Mouse (Mus musculus) frontal cortex, postnatal 10 days (tissue): ENCODE data around the gene Pgbd5.
A peak's percentile ranks its signal among the peaks of the same experiment; 100 is the strongest.

Source experiments
- DNase-seq, 2 experiments: peaks; one replicate each; pipeline ENCODE4 v3.0.0; 2022; ENCODE audit warnings: low spot score in 2 of 2, mixed read lengths in 1 of 2

Gene Pgbd5

GRCm38 (mm10) chr8:124439558-124439957 is at the start of gene Pgbd5:
Gene Pgbd5, minus strand, starts transcription at chr8:124439658.
- DNase-seq, result no peak

- DNase-seq, result no peak
These were observed 44.1 kb upstream of the Pgbd5 start for GRCm38 (mm10) chr8:124483356-124484115.

GRCm38 (mm10) chr8:124482790-124483189 is 43.3 kb upstream of the Pgbd5 start:
- no peak for DNase-seq

- DNase-seq, result no peak
These were observed 40.9 kb upstream of the Pgbd5 start for GRCm38 (mm10) chr8:124480321-124480720.

- no peak for DNase-seq
These were observed 39.8 kb upstream of the Pgbd5 start for GRCm38 (mm10) chr8:124479251-124479650.

GRCm38 (mm10) chr8:124476701-124477100 is 37.2 kb upstream of the Pgbd5 start:
- DNase-seq, result peak; percentile 18 to 49

GRCm38 (mm10) chr8:124475690-124476089 is 36.2 kb upstream of the Pgbd5 start:
- no peak for DNase-seq

GRCm38 (mm10) chr8:124464641-124465040 is 25.2 kb upstream of the Pgbd5 start:
- DNase-seq, result no peak

DNA sequence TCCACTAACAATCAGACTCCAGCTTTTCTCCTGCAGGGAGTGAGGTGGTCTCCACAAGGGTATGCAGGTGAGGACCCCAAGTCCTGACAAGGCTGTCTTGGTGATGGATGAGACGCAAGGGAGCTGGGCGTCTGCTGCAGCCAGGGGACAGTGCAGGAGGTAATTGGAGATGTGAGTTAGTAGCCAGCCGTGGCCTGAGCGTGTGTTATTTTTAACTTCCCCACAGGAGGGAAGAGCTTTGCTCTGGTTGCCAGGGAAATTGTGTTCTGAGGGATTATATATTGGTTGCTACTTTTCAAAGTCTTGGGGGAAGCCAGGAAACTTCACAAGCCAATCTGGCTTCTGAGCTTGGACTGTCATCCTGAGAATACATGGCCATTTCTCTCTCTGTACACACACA is 23.7 kb upstream of the Pgbd5 start:
- peak in 1 of 2 experiments; percentile 19 for DNase-seq

DNA sequence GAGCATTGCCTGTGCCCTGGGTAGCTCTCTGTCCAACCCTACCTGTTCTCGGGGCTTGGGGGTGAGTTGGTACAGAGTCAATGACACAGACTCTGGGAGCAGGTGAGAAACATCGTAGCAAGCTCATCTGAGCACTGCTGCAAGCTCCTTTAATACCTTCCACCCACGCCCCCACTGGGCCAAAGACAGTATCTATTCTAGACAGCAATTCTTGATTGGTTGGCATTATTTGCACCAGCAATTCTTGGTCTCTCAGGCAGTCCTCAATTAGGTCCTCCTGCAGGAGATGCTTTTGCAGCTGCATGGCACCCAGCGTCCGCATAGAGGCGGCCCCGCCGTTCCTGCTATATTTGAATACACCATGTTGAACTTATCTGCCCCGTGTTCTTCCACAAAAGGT is 22.7 kb upstream of the Pgbd5 start:
- no peak for DNase-seq

DNA sequence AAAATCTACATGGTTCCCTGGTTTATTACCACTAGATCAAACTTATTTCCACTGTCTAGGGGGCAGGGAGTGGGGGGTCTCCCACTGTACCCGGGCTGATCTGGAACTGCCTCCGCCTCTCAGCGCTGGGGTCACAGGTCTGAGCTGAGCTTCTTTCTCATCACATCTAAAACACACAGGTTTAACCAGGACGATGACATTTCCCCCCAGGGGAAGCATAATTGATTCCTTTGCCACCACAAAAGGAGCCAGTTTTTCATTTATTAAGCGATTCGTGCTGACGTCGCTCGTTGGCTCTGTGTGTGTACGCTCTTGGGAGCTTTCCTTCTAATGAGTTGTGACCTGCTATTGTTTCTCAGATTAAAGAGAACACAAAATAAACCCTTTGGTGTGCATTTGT is 21.6 kb upstream of the Pgbd5 start:
- no peak for DNase-seq

- no peak for DNase-seq
These were observed 21.2 kb upstream of the Pgbd5 start for GRCm38 (mm10) chr8:124460660-124461059.

DNA sequence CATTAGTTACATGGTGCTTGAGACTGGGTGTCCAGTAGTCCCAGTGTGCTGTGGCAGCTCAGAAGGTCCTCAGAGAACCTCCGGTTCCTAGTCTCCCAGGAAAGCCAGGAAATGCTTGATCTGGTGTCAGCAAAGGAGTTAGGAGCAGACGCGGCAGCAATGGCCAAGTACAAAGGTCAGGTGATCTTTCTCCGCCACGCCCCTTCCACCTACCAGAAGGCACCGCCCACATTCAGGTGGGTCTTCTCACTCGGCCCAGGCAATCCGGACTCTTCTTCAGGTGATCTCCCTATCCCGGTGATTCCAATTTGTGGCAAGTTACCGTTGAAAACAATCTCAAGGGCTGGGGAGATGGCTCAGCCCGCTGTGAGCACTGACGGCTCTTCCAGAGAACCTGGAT is 20.2 kb upstream of the Pgbd5 start:
- no peak for DNase-seq

DNA sequence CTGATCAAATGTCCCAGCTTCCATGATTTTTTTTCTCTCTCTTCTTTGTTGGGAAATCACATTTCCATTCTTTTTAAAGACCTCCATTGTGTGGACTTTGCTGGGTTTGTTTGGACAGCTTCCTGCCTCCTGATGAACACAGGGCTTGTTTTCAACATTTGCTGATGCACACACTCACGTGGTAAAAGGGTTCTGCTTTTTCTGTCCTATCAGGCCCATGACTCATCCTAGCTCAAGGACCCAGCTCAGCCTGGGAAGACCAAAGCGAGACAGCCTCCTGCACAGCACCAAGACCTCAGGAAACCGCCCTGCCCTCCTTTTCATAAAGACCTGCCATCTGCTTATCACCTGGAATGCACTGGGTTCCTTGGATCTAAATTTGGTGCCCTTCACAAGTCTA is 15.9 kb upstream of the Pgbd5 start:
- DNase-seq, result no peak

DNA sequence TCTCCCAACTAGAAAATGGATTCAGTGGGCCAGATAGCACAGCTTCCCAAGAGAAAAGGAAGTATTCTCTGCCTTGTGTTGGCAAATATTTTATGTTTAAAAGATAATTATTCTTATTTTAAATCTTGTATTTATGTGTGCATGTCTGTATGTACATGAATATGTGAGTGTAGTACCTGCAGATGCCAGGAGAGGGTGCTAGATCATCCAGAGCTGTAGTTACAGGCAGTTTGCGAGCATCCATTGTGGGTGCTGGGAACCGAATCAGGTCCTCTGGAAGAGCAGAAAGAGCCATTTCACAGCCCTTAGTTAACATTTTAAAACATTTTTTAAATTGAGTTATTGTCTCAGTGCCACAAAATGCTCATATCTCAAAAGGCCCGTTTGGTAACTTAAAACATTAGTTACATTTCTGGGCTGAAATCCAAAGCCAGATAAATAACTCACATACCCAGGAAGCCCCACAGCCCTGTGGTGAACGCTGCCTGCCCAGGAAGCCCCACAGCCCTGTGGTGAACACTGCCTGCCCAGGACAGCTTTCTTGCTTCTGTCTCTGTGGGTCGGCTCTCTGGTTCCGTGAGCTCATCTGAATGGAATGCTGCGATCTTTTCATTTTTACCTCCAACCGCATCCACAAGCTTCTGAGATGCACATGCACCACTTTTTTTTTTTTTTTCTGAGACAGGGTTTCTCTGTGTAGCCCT is 10.9 kb upstream of the Pgbd5 start:
- DNase-seq, result no peak

GRCm38 (mm10) chr8:124448962-124449670 is 9.7 kb upstream of the Pgbd5 start:
- no peak for DNase-seq

GRCm38 (mm10) chr8:124436741-124437140 is 2.7 kb downstream of the Pgbd5 start:
- no peak for DNase-seq

- DNase-seq, result no peak
These were observed 3.7 kb downstream of the Pgbd5 start for GRCm38 (mm10) chr8:124435707-124436243.

GRCm38 (mm10) chr8:124435170-124435569 is 4.3 kb downstream of the Pgbd5 start:
- DNase-seq, result no peak

- DNase-seq, result peak; percentile 95 to 96
These were observed 5.2 kb downstream of the Pgbd5 start for GRCm38 (mm10) chr8:124434126-124434790.

DNA sequence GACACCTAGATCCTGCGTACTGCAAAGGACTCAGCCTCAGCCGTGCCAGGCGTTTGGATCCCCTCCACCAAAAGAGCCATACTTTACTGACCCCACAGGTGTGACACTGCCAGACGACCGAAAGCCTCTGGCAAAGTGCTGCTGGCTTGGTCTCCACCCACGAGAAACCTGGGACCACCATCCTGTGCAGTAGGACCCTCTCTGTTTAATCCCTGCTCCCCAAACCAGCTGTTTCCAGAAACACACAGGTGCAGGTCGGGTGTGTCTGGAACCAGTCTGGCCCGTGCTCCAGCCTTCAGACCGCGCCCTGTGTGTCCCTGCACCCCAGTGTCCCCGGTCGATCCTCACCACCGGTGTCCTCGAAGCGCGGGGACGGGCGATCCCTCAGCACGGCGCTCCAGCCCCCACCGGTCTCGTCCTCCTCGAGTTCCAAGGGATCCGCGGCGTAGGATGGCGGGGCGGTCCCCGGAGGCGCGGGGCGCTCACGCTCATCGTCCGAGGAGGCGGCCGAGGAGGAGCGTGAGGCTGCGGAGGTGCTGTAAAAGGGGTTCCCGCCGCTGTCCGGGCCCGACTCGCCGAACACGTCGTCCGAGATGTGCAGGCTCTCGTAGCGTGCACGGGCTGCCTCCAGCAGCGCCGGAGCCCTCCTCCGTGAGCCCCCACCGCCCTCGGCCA is 5.9 kb downstream of the Pgbd5 start:
- DNase-seq, result peak in 1 of 2 experiments; percentile 38
